Mouse (Mus musculus): Measurements from ENCODE around the gene Gtf3c2.

DNA sequence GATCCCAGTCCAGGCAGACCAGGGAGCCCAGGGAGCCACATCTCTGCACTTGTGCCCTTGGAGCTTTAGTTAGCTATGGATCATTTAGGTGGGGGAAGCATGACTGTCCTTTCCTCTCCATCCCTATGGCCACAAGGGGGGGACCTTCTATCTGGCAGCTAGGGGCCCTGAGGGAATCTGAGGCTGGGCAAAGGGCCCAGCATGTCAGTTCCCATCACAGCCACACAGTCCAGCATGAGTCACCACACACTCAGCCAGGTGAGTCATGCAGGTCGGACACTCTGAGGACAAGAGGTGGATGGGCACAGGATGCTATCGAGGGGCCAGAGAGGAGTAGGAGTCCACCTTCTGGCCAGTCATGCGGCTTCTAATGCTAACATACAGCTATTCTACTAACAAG lies 28.2 kb downstream of the Gtf3c2 start:
- TF ChIP-seq CTCF (IDR thresholded peaks at IDR 0.05; ENCODE audit: low read depth) (peak; percentile 37), EP300 (IDR thresholded peaks at IDR 0.05; ENCODE audit: low read depth) (no peak)

All from liver, postnatal 0 days (tissue).